Mouse (Mus musculus): ENCODE measurements around the gene Ccdc22. TPM values are rescaled to one million over a fixed set of nuclear protein-coding genes. Genes with fewer than 3 reads are reported as not detected.

Ccdc22 gene
- 20.1 and 23.7 TPM in 2 replicates for polyA plus RNA-seq (2012; rRNA removed; ENCODE audit: low replicate concordance)

DNA sequence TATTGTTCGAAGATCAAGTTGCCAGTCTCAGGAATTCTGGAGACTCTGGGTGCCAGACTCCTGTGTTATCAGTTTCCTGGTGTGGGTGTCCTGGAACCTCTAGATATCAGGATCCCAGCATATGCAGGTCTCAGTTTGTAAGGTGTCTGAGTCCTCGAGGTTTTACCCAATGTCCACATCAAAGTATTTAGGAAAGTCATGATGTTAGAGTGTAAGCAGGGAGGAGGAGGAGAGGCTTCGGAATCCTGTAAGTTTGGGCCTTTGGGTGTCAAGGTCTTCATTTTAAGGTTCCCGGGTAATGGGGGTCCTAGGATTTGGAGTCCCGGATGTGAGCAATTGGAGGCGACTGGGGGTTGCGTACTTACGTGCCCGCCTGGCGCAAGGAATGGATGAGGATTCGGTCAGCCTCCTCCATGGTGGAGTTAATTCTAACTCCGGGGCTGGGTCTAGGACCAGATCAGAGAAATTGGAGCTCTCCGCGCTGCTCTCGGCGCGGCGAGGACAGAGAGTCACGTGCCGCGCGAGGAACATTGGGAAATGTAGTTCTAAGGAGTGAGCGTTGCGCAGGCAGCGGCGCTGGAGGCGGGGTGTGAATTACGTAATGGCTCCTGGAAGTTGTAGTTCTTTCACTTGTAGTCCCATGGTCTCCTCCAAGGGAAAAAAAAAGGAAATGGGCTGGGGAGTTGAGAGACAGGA, at the start of gene Ccdc22:
Gene Ccdc22, minus strand, starts transcription at position 639 of the 696 bp plus-strand sequence.

DNA sequence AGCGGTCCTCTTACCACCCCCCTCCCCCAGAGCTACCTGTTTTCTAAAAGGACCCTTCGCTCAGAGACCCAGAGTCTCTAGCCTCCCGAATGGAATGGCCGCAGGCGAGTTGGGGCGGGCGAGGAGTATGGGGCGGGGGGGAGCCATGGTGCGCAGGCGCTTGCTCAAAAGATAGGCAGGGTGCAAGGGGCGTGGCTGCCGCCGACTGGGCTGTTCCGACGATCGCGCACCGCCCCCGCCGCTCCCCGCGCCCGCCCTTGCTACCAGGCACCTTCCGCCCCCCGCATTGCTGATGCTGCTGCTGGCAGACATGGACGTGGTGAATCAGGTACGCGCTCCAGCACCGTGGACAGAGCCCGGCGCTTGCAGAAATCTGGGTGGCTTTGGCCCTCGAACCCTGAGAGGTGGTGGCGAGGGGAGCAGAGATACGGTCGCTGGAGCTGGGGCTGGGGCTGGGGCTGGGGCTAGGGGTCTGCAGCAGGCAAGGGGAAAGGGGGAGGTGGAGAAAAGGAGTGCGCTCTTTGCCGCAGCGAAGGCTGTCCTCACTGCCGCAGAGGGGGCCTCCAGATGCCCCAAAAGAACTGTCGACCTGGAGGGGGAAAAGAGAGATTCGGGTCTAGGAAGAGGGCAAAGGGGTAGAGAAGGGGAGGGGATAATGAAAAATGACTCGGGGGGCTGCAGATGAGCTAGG, 33.2 kb upstream of the Ccdc22 start, which contains the start of gene Syp:
Gene Syp, plus strand, starts transcription at position 71 of the 691 bp plus-strand sequence.

DNA sequence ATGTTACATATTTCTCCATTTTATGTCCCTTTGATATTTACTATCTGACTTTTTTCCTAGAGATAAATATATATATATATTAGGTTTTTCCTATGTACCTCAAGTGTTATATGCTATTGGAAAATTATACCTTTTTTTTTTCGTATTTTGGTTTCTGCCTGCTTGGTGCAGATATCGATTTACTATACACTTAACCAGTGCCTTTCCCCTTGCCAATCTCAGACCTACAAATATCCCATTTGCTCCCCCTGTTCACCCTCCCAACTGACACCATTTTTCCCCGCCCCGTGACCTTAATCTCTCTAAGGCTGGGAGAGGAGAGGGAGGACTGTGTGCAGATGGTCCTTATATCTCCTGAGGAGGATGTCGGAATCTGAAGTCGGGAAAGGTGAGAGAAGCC, 1.5 kb upstream of the Ccdc22 start, which contains the start of gene Cacna1f:
Gene Cacna1f, plus strand, starts transcription at position 301 of the 400 bp plus-strand sequence.

DNA sequence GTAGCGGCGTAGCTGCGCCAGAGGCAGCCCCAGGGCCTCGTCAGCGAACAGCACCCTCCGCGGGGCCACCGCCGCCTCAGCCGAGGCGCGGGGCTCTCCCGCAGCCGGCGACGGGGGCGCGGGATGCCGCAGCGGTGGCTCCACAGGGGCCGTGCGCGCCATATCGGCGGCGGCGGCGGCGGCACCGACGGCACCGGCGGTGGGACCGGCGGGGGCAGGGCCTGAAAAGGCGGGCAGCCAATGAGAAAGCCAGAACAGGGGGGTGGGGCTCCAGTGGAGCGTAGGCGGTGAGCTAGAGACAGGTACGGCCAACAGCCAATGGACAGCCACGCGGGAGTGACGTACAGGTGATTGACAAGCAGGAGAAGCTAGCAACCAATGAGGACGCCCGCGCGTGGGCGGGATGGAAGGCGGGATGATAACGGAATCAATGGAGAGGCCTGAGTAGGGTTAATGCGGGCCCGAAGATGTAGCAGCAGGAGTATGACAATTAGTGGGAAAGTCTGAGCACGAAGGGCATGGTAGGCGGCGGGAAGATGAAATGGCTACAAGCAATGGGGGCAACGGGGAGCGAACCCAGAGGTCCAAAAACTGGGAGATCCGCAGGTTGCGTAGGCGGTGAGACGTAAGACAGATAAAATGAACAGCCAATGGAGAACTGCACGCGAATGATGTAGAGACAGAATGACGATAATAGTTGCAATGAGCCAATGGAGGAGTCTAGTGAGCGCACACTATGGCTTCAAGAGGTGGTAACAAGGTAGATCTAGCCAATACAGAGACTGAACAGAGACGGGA, 31.0 kb downstream of the Ccdc22 start, which contains the start of gene Ppp1r3f:
Gene Ppp1r3f, minus strand, starts transcription at position 197 of the 798 bp plus-strand sequence.

DNA sequence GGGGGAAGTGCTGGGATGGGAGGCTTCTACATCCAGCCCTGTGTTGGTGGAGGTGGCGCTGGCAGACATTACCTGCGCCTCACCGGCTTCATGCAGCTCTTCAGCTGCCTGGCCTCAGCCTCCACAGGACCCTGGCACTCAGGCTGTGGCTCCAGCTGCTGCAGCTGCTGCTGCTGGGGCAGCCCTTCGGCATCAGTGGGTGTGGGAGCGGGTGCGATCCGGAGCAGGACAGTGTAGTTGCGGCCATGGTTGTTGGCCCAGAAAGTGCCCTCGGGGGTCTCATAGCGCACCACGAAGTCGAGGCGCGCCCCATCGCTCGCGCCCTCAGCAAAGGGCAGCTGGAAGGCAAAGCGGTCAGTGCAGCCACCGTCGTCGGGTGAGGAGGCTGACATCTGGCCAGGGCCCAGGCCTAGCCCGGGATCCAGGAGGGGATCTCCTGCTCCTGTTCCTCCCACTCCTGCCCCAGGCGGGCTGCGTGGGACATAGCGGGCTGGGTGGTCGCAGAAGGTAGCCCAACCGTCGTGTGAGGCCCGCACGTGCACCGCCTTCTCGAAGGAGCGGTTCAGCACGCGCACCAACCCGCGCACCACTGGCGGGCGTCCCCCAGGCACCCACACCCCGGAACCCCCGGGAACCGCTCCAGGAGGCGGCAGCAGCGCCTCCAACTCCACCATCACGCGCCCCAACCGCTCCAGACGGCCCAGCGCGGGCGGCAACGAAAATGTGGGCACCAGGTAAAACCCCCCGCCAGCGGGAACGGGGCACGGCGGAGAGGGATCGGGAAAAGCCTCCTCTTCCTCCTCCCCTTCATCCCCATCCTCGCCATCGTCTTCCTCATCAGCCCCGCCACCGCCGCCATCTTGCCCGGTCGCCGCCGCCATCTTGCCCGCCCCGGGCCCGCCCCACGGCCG, 31.9 kb downstream of the Ccdc22 start, which contains the start of gene Foxp3:
Gene Foxp3, plus strand, starts transcription at position 469 of the 911 bp plus-strand sequence.

Other genes starting within 250 kb of the Ccdc22 start
- 1.1 and 2.7 TPM in 2 replicates for gene Usp27x, start 229.7 kb downstream of the Ccdc22 start, polyA plus RNA-seq (2012; rRNA removed; ENCODE audit: low replicate concordance)
- gene Foxp3, start 31.9 kb downstream of the Ccdc22 start, polyA plus RNA-seq (2012; rRNA removed; ENCODE audit: low replicate concordance), result 0.15 and 0.36 TPM in 2 replicates
- gene Ppp1r3f, start 31.2 kb downstream of the Ccdc22 start, polyA plus RNA-seq (2012; rRNA removed; ENCODE audit: low replicate concordance), result 1.6 and 3.6 TPM in 2 replicates
- gene Cacna1f, start 1.6 kb upstream of the Ccdc22 start, polyA plus RNA-seq (2012; rRNA removed; ENCODE audit: low replicate concordance), result 0.03 and 0.06 TPM in 2 replicates
- 6.8 and 38.6 TPM in 2 replicates for gene Syp, start 33.0 kb upstream of the Ccdc22 start, polyA plus RNA-seq (2012; rRNA removed; ENCODE audit: low replicate concordance)
- gene Prickle3, start 51.7 kb upstream of the Ccdc22 start, polyA plus RNA-seq (2012; rRNA removed; ENCODE audit: low replicate concordance), result 22.2 and 28.8 TPM in 2 replicates
- gene Plp2, start 65.9 kb upstream of the Ccdc22 start, polyA plus RNA-seq (2012; rRNA removed; ENCODE audit: low replicate concordance), result 261 and 296 TPM in 2 replicates
- gene Magix, start 75.7 kb upstream of the Ccdc22 start, polyA plus RNA-seq (2012; rRNA removed; ENCODE audit: low replicate concordance), result 6.6 and 7.9 TPM in 2 replicates
- 9.4 and 11.1 TPM in 2 replicates for gene Gpkow, start 91.6 kb upstream of the Ccdc22 start, polyA plus RNA-seq (2012; rRNA removed; ENCODE audit: low replicate concordance)
- gene Wdr45, start 108.8 kb upstream of the Ccdc22 start, polyA plus RNA-seq (2012; rRNA removed; ENCODE audit: low replicate concordance), result 77.1 and 105 TPM in 2 replicates
- gene Gm45208, start 116.7 kb upstream of the Ccdc22 start, polyA plus RNA-seq (2012; rRNA removed; ENCODE audit: low replicate concordance), result 0.97 TPM in 1 of 2 replicates, not detected in the other
- 26.1 and 85.6 TPM in 2 replicates for gene Praf2, start 122.9 kb upstream of the Ccdc22 start, polyA plus RNA-seq (2012; rRNA removed; ENCODE audit: low replicate concordance)
- 3.5 and 16.5 TPM in 2 replicates for gene Ccdc120, start 145.4 kb upstream of the Ccdc22 start, polyA plus RNA-seq (2012; rRNA removed; ENCODE audit: low replicate concordance)
- 27.8 and 38.8 TPM in 2 replicates for gene Tfe3, start 157.0 kb upstream of the Ccdc22 start, polyA plus RNA-seq (2012; rRNA removed; ENCODE audit: low replicate concordance)
- gene Gripap1, start 184.2 kb upstream of the Ccdc22 start, polyA plus RNA-seq (2012; rRNA removed; ENCODE audit: low replicate concordance), result 31.1 and 39.0 TPM in 2 replicates
- gene Kcnd1, start 216.8 kb upstream of the Ccdc22 start, polyA plus RNA-seq (2012; rRNA removed; ENCODE audit: low replicate concordance), result 2.1 and 4.6 TPM in 2 replicates
- gene Otud5, start 235.8 kb upstream of the Ccdc22 start, polyA plus RNA-seq (2012; rRNA removed; ENCODE audit: low replicate concordance), result 24.5 and 39.8 TPM in 2 replicates